Mouse (Mus musculus): ENCODE measurements around the gene Pitpnb. TPM values are rescaled to one million over a fixed set of nuclear protein-coding genes. Genes with fewer than 3 reads are reported as not detected.
A peak's percentile ranks its signal among the peaks of the same experiment; 100 is the strongest.

Pitpnb gene
- total RNA-seq, 2 experiments from 2014 or later: 75.1 to 81.4 TPM

DNA sequence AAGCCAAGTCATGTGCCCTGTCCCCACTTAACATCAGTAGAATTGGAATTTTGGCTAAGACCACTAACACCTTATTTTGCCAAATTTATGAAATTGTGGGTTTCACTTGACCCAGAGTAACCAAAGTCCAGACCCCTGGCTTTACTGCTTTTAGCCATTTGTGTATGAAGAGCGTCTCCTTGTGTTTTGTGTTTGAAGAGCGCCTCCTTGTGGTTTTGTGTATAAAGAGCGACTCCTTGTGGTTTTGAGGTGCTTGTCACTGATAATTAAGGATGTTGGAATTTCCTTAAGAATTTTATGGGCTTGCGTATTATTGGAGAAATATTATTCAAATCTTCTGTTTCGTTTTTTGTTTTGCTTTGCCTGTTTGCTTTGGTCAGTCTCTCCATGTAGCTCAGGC, 11.0 kb downstream of the Pitpnb start:
- no peak for DNase-seq (ENCODE audit: low spot score in 2 of 2)

DNA sequence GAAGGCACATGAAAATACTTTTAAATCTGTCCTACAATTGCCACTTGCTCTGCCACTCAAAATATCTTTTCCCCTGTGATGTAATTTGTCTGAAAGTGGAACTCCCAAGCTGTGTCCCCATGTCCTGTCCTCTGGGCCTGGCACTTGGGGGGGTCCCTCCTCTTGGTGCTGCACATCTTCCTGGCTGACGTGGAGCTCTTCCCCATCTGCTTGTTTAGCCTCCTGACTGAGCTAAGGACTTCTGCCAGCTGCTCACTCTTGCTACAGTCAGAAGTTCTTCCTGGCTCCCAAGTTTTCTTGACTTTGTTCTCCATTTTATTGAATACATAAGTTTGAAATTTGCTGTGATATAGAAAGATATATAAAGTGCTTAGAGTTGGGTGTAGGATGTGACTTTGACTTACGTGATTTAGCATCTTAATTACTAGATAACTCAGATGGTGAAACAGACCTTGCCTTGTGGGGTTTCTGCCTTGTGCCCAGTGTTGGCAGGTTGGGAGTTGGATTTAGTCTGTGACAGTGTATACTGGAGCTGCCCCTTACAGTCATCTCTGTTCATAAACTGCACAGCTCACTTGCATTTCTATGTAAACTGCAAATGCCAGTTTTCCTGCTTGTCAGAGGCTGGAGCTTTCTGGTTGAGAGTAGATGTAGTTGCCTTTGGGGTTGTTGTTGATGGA, 14.3 kb downstream of the Pitpnb start:
- no peak for DNase-seq (ENCODE audit: low spot score in 2 of 2)

DNA sequence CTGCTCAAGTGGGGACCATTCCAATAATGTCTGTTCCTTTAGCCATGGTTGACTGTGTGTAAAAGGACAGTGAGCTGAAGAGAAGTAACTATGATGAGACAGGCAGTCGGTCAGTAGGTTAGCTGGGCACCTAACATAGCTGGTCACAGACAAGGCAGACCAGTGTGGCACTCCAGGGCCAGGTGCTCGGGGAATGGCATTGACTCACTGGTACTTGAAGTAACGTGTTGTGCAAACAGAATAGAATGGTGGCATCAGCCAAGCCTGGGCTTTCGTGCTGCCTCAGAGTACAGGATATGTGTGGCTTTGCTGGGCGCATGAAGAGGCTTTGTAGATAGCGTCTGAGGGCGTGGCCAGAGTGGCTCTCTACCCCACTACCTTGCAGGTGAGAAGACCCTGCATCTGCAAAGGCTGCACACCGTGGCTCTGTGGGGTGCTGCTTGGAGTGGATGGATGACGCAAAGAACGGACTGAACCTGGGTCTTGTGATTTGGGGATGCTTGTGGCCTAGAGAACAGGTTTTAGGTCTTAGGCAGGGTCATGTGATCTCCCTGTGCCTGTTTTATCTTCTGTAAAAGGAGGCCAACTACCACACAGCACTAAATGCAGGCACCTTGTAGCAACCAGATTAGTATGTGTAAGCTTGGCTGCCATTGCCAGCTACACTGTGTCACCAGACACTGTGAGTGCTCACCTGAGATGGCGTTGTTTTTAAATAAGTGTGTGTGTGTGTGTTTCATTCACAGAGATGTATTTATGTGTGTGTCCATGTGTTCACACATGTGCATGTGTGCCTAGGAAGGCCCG, 26.5 kb downstream of the Pitpnb start:
- no peak for DNase-seq (ENCODE audit: low spot score in 2 of 2)

DNA sequence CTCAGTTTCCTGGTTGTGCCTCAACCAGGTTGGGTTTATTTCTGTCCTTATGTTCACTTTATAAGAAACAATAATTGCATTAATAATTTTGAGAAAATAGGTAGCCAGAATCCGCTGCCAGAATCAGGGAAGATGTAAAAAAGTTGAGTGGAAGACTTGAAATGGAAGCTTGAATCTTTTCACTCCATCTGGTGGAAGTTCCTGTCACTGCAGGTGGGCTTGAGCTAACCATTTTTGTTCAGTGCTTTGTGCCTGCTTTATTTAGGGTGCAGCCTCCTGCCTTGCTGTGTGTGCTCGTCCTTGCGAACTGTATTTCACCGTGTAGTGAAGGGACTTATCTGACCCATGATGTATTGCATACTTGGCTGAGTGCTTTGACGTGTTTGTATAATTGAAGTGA, 30.0 kb downstream of the Pitpnb start:
- no peak for DNase-seq (ENCODE audit: low spot score in 2 of 2)

DNA sequence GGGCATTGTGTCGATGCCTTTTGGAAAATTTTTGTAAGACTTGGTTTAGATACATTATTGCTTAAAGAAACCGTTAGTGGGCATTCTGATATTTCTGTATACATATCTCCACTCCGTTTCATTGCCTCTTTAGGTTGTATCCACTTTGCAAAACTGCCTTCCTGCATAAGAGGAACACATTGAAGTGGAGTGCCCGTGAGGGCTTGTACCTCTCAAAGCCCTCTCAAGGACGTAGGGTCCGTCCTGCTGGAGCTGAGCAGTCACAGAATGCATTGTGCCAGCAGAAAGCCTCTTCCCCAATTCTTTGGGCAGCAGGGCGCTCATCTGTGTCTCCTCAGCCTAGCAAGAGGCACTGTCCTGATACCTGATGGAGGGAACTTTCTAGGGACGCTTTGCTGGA, 30.5 kb downstream of the Pitpnb start:
- no peak for DNase-seq (ENCODE audit: low spot score in 2 of 2)

DNA sequence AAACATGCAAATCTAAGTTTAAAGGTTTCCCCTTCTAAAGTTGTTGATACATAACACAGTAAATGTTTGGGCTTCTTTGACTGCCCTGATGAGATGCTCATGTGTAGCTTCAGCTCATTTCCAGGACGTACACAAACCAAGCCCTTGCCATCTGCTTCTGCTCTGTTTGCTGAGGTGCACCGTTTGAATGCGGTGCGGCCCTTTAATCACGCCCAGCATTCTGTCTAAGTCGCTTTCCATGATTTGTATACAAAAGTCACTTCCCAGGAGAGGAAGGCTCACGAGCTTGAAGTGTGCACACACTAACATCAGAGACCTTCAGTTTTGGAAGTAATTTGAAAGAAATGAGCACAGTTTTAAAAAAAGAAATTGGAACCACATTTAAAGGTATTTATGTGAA, 31.3 kb downstream of the Pitpnb start:
- no peak for DNase-seq (ENCODE audit: low spot score in 2 of 2)

DNA sequence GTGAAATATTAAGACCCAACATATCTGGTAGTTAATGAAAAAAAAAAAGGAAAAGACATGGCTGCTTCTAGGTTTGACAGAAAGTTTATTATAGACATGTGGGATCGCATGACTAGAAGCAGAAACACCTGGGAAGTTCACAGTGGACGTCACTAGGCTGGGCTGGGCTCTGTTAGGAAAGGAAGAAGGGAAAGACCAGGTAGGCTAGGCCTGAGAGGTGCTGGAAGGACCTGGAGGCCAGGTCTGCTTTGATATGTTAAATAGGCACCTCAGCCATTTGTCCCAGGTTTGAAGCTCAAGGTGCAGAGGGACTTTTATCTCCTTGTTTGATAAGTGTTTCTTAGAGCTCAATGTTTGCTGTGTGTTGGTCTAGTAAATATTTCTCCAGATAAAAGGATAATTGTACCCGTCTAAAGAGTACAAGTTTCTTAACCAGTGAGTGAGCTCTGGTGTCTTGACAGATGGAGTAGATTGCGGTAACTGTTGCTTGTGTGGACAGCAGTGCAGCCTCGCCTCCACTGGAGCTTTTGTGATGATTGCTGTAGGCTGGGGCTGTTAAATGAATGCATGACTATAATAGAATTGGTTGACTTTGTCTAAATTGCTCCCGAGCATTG, 33.0 kb downstream of the Pitpnb start:
- DNase-seq (ENCODE audit: low spot score in 2 of 2): no peak

DNA sequence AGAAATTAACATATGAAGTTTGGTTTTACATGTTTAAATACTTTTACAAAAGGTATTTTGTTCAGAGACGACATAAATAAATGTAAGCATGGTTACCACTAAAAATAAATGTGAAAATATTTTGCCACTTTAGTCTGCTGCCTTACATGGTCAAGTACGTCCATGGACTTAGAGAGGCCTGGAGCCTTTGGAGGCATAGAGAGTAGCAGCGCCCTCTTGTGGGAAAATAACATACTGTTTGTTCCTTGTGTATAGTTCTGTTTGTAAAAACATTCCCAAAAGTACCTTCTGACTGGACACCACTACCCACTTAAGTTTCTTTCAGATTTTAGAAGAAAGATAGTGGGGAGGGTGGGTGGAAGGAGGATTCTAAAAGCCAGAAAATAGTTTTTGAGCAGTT, 34.0 kb downstream of the Pitpnb start:
- no peak for DNase-seq (ENCODE audit: low spot score in 2 of 2)

DNA sequence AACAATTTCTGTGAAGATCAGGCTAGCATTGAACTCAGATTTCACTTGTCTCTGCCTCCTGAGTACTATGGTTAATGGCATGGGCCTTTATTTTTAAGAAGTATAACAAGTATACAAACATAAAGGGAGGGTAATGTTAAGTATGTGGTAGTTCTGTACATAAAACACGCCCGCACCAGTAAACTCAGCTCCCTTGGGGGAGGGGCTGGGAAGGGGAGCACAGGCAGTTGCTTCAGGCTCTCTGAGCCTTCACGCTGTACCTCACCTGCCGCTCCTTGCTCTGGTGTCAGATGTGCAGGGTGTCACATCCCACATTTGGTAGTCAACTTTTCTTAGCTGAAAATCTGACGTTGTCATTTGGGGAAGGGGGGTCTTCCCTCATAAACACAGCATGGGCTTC, 35.6 kb downstream of the Pitpnb start:
- no peak for DNase-seq (ENCODE audit: low spot score in 2 of 2)

DNA sequence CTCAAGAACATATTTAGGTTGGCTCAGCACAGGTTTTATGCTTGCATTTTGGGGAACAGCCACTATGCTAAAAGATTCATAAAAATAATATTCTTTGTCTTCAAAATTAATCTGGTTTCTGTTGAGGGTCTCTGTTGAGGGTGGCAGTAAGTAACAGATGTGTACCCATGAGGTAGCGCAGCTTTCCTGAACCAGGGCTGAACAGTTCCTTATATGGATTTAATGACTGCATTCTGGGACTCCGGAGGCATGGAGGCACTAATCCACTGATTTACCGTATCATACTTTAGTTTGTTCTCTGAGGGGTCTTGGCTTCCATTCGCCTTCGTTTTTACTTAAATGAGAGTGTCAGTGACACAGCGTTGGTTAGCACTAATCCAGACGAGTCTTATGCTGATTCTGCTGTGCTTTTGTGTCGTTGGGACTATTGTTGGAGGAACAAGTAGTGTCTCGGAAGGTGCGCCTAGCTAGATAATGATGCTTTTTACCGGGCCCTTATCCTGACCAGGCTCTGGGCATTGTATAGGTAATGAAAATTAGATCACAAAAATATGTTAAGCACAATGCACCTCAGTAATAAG, 37.5 kb downstream of the Pitpnb start:
- DNase-seq (ENCODE audit: low spot score in 2 of 2): no peak

DNA sequence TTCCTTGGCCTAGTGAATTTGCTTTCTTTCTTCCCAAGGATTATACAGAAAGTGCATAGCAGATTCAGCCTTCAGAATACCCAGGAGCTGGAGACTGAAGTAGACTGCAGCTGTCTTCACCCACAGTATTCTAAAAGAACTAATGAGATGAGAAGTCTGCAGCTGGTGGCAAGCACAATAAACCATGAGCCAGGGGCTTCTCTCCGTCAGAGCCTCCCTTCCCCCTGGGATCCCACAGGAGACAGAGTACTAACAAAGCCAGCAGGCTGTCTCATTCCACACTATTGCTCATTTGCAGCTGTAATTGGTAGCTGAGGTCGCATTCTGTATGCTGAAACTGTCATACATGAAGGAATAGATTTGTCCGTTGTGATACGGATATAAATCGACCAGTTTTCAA, 38.0 kb downstream of the Pitpnb start:
- DNase-seq (ENCODE audit: low spot score in 2 of 2): no peak

DNA sequence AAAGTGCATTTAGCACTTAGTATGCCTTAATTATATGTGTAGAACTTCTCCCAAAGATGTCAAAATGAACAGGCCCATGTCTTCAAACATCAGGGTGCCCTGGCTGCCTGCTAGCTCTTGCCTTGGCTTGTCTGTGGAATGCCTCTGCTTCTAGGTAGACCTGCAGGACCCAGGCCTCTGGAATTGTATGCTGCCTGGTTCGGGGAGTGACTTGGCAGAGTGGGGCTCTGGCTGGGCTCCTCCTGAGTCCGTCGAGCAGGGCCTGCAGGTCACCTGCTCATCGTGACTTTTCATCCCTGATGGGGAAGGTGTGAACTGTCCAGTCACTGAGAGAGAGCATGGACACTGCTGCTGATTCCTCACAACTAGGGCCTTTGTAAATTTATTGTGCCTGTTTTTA, 45.1 kb downstream of the Pitpnb start:
- DNase-seq (ENCODE audit: low spot score in 2 of 2): no peak

DNA sequence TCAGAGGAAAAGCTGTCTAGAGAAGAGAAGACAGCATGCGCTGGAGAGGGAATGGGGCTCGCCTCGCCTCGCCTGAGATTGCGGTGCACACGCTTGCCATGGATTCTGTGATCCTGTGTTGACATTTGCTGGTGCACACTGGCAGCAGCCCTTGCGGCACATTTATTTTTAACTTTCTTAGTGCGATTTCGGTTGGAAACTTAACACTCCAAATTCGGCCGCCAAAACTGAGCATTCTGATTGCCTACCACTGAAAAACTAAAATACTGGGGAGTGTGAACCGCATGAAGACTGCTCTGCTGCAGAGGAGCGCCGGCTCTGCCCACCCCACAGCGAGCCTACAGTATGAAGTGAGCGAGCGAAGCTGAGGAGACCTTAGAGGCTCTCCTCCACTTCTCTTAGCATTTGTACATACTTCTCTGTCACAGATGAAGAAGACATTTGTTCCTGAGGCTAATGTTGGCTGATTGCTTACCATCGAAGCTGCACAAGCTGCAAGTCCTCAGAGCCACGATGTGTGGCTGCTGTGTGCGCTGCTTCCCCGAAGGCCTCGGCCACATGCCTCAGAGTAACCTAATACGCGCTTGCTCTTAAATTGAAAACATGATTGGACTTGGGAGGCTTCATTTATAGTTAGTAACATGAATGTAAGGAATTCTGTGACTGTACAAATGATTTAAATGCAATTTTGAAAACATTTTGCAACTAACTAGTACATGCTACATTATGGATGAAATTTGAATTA, 45.9 kb downstream of the Pitpnb start:
- no peak for DNase-seq (ENCODE audit: low spot score in 2 of 2)

DNA sequence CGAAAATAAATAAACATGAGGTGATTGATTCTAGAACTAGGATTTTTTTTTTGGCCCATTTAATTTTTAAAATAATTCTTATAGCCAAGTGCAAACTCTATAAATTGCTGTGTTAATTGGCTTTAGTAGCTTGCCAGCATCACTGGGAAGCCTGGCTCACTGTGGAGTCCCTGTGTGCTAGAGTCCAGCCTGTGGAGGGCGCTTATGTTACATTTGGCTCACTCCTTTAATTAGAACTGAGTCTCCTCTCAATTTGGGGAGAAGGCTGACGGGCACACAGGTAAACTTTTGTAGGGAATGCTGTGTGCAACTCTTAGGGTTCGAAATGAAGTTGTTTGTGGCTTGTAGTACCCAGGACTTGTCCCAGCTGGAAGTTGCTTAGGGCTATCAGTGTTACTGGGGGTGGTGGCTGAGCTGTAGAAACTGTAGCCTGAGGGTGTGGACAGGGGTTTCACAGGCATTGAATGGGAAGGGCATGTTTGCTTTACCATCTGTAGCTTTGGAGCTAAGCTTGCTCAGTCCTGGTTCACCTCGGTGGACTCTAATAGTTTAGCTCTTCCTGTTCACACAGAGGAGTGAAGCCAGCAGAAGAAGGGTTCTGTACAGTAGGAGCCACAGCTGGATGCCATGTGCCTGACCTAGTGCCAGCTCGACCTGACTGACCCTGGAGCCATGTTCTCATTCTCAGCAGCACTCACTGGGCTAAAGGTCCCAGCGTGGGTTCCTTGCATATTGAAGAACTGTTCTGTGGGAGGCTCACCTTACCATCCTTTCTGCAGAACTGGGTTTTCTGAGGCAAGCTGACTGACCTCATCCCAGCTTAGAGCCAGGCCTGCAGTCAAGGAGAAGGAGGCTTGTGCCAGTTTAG, 47.8 kb downstream of the Pitpnb start:
- DNase-seq (ENCODE audit: low spot score in 2 of 2): no peak

DNA sequence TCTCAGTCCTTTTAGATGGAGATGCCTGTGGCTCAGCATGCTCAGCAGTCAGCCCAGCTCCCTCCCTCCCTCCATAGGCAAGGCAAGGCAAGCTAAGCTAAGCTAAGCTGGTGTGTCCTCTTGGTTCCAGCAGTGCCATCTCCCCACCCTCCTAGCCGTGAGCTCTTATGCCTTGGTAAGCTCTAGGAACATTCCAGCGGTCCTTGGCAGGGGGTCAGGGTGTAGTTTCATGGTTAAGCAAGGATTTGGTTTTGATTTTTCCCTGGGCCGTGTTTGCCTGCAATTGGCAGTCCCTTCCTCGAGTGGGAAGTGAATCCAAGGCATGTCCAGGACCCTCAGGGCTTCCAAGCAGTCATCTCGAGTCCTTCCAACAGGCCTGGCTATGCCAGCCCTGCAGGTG, 52.8 kb downstream of the Pitpnb start:
- DNase-seq (ENCODE audit: low spot score in 2 of 2): no peak

DNA sequence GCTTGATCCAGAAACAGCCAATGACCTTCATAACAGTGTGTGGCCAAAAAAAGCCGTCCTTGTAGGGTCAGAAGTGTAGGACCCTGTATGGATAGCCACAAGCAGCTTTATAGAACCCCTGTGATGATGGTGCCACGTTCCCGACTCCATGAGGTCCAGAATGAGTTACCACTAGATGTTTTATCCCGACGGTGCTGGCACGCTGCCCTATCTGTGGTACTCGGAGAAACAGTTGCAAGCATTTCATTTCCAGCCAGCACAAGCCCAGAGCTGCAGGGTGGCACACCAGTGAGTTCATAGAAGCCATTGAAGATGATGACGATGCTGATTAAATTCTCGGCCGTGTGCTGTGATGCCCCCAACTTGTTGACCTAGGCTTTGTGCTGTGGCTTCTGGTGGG, 60.3 kb downstream of the Pitpnb start:
- DNase-seq (ENCODE audit: low spot score in 2 of 2): no peak

DNA sequence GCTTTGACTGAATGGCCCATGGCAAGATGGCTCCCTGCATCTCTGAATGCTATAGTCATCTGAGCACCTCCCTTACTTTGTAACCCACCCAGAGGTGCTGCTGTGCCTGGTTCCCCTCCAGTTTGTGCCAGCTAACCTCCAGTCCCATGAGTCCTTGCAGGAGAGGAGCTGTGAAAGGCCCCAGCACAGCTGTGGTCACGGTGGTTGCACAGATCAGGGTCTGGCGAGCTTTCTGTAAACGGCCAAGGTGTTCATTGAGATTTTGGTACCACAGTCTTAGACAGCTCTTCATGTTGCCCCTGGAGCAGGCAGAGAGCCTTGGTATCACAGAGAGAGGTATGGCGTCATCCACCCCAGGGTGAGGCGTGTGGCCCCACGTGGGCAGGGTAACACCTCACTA, 60.9 kb downstream of the Pitpnb start:
- DNase-seq (ENCODE audit: low spot score in 2 of 2): no peak

DNA sequence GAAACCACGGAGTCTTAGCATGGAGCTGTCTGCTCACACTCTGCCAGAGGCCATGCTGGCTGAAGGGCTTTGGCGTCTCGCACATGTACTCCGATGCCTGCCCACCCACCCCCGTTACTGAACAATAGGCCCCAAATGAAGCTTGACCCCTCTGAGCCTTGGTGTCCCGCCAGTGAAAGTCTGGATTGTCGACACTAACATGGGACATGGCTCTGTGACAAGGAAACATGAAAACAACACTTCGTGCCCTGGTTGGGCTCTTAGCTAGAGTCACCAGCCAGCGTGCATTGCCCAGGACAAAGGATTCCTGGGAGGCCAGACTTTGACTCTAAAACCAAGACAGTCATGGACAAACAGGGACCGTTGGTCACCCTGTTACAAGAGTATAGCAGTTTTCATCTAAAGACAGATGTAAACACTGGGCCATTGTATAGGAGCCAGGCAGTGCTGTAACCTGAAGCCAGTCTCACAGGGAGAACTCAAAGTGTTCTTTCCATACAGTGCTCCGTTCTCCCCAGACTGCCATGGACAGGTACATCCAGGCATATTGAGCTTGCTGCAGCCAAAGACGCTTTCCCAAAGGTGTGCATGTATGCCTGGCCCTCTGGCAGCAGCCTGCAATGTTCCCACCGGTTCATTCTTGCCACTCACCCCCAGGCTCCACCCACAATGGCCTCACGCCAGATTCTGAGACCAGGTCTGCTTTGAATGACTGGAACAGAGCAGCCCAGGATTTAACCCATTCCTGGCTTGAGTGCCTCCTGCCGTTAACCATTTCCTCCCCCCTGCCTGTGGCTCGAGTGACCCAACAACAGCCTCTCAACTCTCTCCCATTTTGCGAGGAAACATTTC, 63.0 kb downstream of the Pitpnb start:
- peak in 1 of 2 experiments; percentile 55 for DNase-seq (ENCODE audit: low spot score in 2 of 2)

Data from adrenal gland, postnatal 4 days (tissue).